Mouse (Mus musculus): ENCODE data around the gene Mecr. TPM values are rescaled to one million over a fixed set of nuclear protein-coding genes. Genes with fewer than 3 reads are reported as not detected.
A peak's percentile ranks its signal among the peaks of the same experiment; 100 is the strongest.

Mecr gene
- total RNA-seq, 2 experiments from 2014 or later: 28.2 TPM

GRCm38 (mm10) chr4:131881306-131881705, 38.0 kb downstream of the Mecr start:
- DNase-seq: no peak

DNA sequence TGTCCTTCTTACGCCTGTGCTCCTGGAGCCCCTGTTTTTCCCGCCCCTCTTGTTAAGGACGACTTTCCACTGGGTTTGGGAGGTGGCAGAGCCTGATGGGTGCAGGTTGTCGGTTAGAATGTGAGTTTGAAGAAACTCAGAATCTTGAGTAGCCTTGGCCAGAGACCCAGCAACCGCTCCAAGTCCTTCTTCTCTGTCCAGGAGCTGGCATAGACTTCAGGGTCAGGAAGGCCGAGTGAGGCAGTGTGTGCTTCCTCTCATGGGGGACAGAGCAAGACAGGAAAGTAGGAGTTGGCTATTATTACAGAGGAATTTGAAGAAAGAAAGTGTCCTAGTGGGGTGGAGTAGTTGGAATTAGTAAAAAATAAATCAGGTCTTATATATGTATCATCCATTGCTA, 40.3 kb downstream of the Mecr start:
- intact Hi-C loops (cut with DNase I): no loop called here
- DNase-seq: peak in 1 of 2 experiments; percentile 18

More at GRCm38 (mm10) chr4:131881306-131881705, 38.0 kb downstream of the Mecr start:
- intact Hi-C loops (cut with DNase I): no loop called here

DNA sequence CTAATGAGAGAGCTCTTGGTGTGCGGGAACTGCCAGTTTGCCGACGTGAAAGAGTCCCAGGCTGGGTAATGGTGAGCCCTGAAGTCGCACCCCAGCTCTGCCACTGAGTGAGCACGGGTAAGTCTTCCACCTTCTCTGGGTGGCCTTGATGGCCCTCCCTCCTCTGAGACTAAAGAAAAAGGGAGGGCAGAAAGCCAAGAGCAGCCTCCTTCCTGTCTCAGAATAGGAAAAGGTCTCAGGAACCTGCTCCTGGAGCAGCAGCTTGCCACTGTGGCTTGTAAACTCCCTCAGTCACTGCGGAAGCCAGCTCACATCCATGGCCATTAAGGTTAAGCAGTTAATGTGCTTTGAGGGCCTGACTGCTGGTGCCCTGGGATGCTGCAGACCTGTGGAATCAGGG, 42.1 kb downstream of the Mecr start:
- intact Hi-C loops (cut with DNase I): no loop called here
- peak in 1 of 2 experiments; percentile 22 for DNase-seq

DNA sequence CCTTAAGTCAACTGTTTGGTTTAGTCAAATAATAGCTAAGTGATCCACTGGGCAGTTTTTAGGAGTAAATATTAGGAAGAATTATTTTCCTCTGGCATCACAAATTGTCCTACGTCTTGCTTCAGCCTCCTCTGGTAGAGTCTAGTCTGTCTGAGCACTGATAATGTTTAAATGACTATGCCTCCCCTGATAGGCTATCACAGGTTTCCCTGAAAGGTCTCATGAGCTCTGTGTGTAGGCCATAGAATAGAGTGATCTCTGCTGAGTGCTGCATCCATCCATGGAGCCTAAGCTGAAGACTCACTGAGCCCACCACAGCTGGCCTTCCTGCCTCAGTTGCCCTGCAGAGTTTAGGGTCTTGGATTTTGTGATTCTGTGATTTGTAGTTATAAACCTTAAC, 45.3 kb downstream of the Mecr start:
- intact Hi-C loops (cut with DNase I): no loop called here
- no peak for DNase-seq

DNA sequence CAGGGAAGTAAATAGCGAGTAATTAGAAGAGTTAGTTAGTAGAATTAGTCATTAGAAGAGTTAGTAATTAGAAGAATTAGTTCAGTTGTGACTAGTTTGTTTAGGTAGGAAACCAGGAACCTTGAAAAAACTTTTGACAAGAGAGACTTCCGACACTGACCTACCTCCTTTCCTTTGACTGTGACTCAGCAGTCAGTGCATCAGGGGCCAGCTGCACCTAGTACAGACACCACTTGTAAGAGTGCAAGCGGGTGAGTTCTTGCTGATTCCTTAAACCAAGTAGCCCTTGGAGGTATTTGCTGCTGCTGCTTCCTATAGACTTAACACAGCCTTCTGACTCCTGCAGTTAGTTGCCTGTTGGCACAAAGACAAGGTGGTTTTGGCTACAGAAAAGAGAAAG, 47.4 kb downstream of the Mecr start:
- intact Hi-C loops (cut with DNase I): no loop called here
- no peak for DNase-seq

- no peak for DNase-seq
- intact Hi-C loops (cut with DNase I): no loop called here
Observed at GRCm38 (mm10) chr4:131897109-131897508, 53.8 kb downstream of the Mecr start.

GRCm38 (mm10) chr4:131897787-131898186, 54.5 kb downstream of the Mecr start:
- DNase-seq: no peak
- intact Hi-C loops (cut with DNase I): no loop called here

- DNase-seq: peak; percentile 28 to 34
- intact Hi-C loops (cut with DNase I): no loop called here
Observed at GRCm38 (mm10) chr4:131898503-131899179, 55.4 kb downstream of the Mecr start.

DNA sequence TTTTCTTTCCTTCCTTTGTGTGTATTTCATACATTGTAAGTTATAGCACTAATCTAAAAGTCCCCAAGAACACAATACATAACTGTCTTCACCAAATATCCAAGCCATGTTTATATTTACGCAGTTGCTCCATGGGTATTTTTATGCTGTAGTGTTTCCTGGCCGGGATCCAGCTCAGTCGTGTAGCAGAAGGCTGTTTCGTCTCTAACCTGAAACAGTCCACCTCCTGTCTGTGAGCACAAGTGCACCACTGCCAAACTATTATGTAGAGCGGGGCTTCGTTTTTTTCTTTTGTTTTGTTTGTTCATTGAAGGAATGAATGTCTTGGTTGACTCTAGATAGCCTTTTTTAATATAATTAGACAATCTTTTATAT, 55.9 kb downstream of the Mecr start:
- DNase-seq: peak in 1 of 2 experiments; percentile 36
- intact Hi-C loops (cut with DNase I): no loop called here

DNA sequence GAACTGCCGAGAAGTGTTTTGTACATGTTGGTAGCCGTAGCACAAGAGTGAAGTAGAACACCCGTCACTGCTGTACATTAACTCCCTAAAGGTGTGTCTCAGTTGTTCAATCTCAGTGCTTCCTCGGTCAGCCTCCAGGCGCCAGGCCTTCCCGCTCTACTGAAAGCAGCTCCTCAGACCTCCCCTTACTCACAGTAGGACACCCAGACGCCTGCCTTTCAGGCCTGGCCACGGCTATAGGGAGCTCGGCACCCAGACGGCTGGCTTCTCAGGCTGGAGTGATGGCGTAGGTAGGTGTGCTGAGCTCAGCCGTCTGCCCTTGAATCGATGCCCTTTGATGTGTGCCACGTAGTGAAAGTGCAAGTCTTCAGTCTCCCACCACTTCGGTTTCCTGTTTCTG, 57.8 kb downstream of the Mecr start:
- DNase-seq: no peak
- intact Hi-C loops (cut with DNase I): no loop called here

- intact Hi-C loops (cut with DNase I): no loop called here
Observed at GRCm38 (mm10) chr4:131904478-131904877, 61.2 kb downstream of the Mecr start.

DNA sequence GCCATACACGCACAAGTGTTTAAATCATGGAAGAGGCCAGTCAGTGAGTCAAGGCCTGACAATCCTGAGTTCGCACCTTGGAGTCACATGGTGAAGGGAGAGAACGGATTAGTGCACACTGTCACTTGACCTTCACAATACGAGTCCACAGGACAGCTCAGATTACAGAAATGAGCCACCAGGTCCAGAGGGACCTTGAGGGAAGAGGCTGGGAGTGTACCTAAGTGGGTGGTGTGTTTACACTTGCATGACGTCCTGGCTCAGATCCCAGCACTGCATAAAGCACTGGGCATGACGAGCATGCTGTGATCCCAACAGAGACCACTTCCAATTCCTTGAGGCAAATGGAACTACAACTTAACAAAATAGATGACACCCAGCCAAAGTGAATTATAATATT, 63.2 kb downstream of the Mecr start:
- intact Hi-C loops (cut with DNase I): no loop called here
- DNase-seq: no peak

More at GRCm38 (mm10) chr4:131904478-131904877, 61.2 kb downstream of the Mecr start:
- peak; percentile 38 to 43 for DNase-seq

DNA sequence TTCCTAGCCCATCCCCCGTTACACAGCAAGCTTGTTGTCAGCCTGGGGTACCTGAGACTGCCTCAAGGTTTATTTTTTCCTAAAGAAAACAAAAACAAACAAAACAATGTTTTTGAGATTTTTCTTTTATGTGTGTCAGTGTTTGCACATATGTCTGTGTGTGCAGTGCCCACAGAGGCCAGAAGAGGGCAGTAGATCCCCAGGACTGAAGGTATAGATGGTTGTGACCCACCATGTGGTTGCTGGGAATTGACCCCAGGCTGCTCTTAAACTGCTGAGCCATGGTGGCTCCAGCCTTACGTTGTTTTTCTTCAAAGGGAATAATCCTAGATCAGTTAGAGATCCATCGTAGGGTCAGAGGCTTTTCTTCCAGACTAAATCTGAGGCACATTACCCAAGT, 64.6 kb downstream of the Mecr start:
- DNase-seq: no peak
- intact Hi-C loops (cut with DNase I): no loop called here

DNA sequence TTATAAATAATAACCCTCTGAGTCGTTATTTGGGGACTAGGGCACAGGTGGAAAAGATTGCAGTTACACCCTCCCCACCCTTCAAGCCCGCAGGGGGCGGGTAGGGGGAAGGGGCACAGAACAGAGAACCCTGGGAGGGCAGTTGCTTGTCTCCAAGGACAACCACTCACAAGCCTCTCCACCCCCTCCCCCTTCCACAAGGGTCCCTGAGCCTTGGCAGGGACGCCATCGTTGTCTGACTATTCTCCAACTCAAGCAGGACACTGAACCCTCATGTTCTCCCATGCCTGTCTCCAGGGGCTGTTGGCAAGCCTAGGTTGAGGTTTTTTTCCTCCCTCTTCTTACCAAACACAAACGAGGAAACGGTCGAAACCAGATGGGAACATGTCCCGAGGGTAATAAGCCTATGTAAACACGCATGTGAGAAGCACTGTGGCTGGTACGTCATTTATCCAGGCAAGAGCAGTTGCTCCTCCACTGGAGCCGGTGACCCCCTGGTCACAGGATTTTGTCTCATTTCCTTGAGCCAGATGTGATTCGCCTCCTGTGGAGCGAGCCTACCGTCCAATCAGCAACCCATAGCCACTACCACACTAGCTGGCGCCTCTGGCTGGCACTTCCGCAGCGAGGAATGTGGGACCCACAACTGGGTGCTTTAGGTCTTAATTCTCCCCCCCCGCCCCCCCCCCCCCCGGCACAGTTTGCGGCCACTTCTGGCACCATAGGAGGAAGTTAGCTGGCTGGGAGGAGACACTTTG, 67.1 kb downstream of the Mecr start:
- peak; percentile 38 to 39 for DNase-seq
- intact Hi-C loops (cut with DNase I): loop anchor here (5.0 kb wide), 1 partner anchor 38 kb away; the partner anchor contains the start of gene Srsf4

- intact Hi-C loops (cut with DNase I): loop anchor here (5.0 kb wide), 1 partner anchor 39 kb away; the partner anchor contains the start of gene Srsf4
Observed at GRCm38 (mm10) chr4:131911521-131911920, 68.3 kb downstream of the Mecr start.

DNA sequence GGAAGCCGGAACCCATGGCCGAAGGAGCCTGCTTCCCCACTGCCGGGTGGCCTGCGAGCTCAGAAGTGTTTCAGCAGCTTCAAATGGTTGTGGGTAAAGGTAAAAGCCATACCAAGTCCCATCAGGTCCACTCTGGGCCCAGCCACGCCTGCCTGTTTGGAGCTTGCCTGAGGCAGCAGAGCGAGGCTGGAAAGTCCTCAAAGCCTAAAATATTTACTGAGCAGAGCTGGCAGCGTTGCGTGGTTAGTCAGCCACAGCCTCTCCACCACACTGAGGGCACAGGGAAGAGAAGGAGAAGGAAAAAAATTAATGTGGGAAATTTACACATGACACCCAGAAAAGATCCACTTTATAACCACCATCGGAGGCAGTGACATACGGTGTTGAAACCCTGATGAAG, 70.3 kb downstream of the Mecr start:
- intact Hi-C loops (cut with DNase I): loop anchor here (5.0 kb wide), 1 partner anchor 41 kb away; the partner anchor contains the start of gene Srsf4
- no peak for DNase-seq

More at GRCm38 (mm10) chr4:131911521-131911920, 68.3 kb downstream of the Mecr start:
- no peak for DNase-seq

DNA sequence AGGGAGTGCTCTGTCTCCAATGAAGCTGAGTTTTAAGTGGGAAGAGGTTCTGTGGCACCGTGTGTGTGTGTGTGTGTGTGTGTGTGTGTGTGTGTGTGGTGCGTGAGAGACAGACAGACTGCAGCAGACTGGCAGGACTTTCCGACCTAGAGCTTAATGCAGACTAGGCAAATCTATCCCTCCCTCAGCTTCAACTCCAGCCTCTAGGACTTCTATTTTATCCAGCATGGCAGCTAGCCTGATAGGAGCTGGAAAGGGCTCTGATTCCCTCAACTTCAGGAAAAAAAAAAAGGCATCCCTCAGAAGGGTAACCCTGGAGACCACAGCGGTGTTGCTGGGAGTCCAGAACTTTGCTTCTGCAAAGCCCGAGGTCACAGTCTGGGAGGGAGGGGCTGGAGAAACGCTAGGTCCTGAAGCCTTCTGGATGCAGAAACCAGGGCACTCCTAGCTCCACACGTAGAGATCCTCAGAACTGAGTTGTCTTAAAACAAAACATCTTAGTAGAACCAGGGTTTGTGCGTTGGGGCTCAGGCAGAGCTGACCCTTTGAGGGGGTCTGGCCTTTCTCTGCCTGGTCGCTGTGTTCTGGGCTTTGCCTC, 70.9 kb downstream of the Mecr start:
- no peak for DNase-seq
- intact Hi-C loops (cut with DNase I): loop anchor here (5.0 kb wide), 1 partner anchor 42 kb away; the partner anchor contains the start of gene Srsf4

- peak in 1 of 2 experiments; percentile 25 for DNase-seq
- intact Hi-C loops (cut with DNase I): loop anchor here (5.0 kb wide), 2 partner anchors 43 to 47 kb away; partner anchors contain the start of gene Srsf4
Observed at GRCm38 (mm10) chr4:131914891-131915469, 71.7 kb downstream of the Mecr start.

GRCm38 (mm10) chr4:131915821-131916328, 72.6 kb downstream of the Mecr start:
- DNase-seq: no peak
- intact Hi-C loops (cut with DNase I): loop anchor here (1.0 to 5.0 kb wide), 3 partner anchors 46 to 163 kb away; no protein-coding TSS in a partner anchor

DNA sequence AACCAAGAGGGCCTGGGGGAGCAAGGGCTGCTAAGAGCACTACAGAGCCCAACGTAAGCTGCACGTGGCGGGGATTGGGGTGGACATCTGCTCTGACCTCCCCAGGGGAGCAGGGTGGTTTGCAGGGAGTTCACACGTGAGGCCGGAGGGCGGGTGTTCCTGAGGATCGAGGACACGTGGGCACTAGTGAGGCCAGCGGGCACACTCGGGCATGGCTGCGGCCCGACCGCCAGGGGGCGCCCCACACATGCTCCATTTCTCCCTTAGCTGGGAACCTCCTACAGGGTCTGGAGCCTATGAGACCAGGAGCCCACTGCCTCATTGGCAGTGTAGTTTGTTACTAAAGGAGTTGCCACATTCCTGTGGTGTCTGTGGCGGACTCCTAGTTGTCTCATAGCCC, 73.2 kb downstream of the Mecr start:
- intact Hi-C loops (cut with DNase I): loop anchor here (1.0 to 5.0 kb wide), 3 partner anchors 46 to 162 kb away; no protein-coding TSS in a partner anchor

More for the DNA sequence above, 73.2 kb downstream of the Mecr start:
- peak; percentile 82 to 83 for DNase-seq

All from heart, postnatal 36 days (tissue).